Mouse (Mus musculus): ENCODE measurements around the gene Col5a1. TPM values are rescaled to one million over a fixed set of nuclear protein-coding genes. Genes with fewer than 3 reads are reported as not detected.

Col5a1 gene
- total RNA-seq, 1 experiment from 2014 or later = under 0.01 TPM

- ATAC-seq (replicated peaks; ENCODE audit: insufficient number of reproducible peaks, low FRiP score, low TSS enrichment, poor library complexity, severe bottlenecking) = no peak
Observed at GRCm38 (mm10) chr2:27947917-27948316, 61.7 kb downstream of the Col5a1 start.

GRCm38 (mm10) chr2:27953866-27954265 lies 67.6 kb downstream of the Col5a1 start:
- ATAC-seq (replicated peaks; ENCODE audit: insufficient number of reproducible peaks, low FRiP score, low TSS enrichment, poor library complexity, severe bottlenecking) = no peak

GRCm38 (mm10) chr2:27954924-27955323 lies 68.7 kb downstream of the Col5a1 start:
- no peak for ATAC-seq (replicated peaks; ENCODE audit: insufficient number of reproducible peaks, low FRiP score, low TSS enrichment, poor library complexity, severe bottlenecking)

- ATAC-seq (replicated peaks; ENCODE audit: insufficient number of reproducible peaks, low FRiP score, low TSS enrichment, poor library complexity, severe bottlenecking) = no peak
Observed at GRCm38 (mm10) chr2:27956751-27957150, 70.5 kb downstream of the Col5a1 start.

- no peak for ATAC-seq (replicated peaks; ENCODE audit: insufficient number of reproducible peaks, low FRiP score, low TSS enrichment, poor library complexity, severe bottlenecking)
Observed at GRCm38 (mm10) chr2:27957184-27957583, 71.0 kb downstream of the Col5a1 start.

GRCm38 (mm10) chr2:27959275-27959674 lies 73.0 kb downstream of the Col5a1 start:
- ATAC-seq (replicated peaks; ENCODE audit: insufficient number of reproducible peaks, low FRiP score, low TSS enrichment, poor library complexity, severe bottlenecking) = no peak

GRCm38 (mm10) chr2:27961190-27961589 lies 75.0 kb downstream of the Col5a1 start:
- ATAC-seq (replicated peaks; ENCODE audit: insufficient number of reproducible peaks, low FRiP score, low TSS enrichment, poor library complexity, severe bottlenecking) = no peak

- ATAC-seq (replicated peaks; ENCODE audit: insufficient number of reproducible peaks, low FRiP score, low TSS enrichment, poor library complexity, severe bottlenecking) = no peak
Observed at GRCm38 (mm10) chr2:27962406-27962805, 76.2 kb downstream of the Col5a1 start.

- ATAC-seq (replicated peaks; ENCODE audit: insufficient number of reproducible peaks, low FRiP score, low TSS enrichment, poor library complexity, severe bottlenecking) = no peak
Observed at GRCm38 (mm10) chr2:27969158-27969557, 82.9 kb downstream of the Col5a1 start.

GRCm38 (mm10) chr2:27973840-27974239 lies 87.6 kb downstream of the Col5a1 start:
- ATAC-seq (replicated peaks; ENCODE audit: insufficient number of reproducible peaks, low FRiP score, low TSS enrichment, poor library complexity, severe bottlenecking) = no peak

- no peak for ATAC-seq (replicated peaks; ENCODE audit: insufficient number of reproducible peaks, low FRiP score, low TSS enrichment, poor library complexity, severe bottlenecking)
Observed at GRCm38 (mm10) chr2:27975786-27976185, 89.6 kb downstream of the Col5a1 start.

- ATAC-seq (replicated peaks; ENCODE audit: insufficient number of reproducible peaks, low FRiP score, low TSS enrichment, poor library complexity, severe bottlenecking) = no peak
Observed at GRCm38 (mm10) chr2:27976512-27976911, 90.3 kb downstream of the Col5a1 start.

- no peak for ATAC-seq (replicated peaks; ENCODE audit: insufficient number of reproducible peaks, low FRiP score, low TSS enrichment, poor library complexity, severe bottlenecking)
Observed at GRCm38 (mm10) chr2:27981066-27981465, 94.8 kb downstream of the Col5a1 start.

- ATAC-seq (replicated peaks; ENCODE audit: insufficient number of reproducible peaks, low FRiP score, low TSS enrichment, poor library complexity, severe bottlenecking) = no peak
Observed at GRCm38 (mm10) chr2:27981621-27982535, 95.7 kb downstream of the Col5a1 start.

- ATAC-seq (replicated peaks; ENCODE audit: insufficient number of reproducible peaks, low FRiP score, low TSS enrichment, poor library complexity, severe bottlenecking) = no peak
Observed at GRCm38 (mm10) chr2:27983093-27983492, 96.9 kb downstream of the Col5a1 start.

GRCm38 (mm10) chr2:27983884-27984283 lies 97.7 kb downstream of the Col5a1 start:
- no peak for ATAC-seq (replicated peaks; ENCODE audit: insufficient number of reproducible peaks, low FRiP score, low TSS enrichment, poor library complexity, severe bottlenecking)

- no peak for ATAC-seq (replicated peaks; ENCODE audit: insufficient number of reproducible peaks, low FRiP score, low TSS enrichment, poor library complexity, severe bottlenecking)
Observed at GRCm38 (mm10) chr2:27986751-27987150, 100.5 kb downstream of the Col5a1 start.

GRCm38 (mm10) chr2:27990430-27991211 lies 104.4 kb downstream of the Col5a1 start:
- no peak for ATAC-seq (replicated peaks; ENCODE audit: insufficient number of reproducible peaks, low FRiP score, low TSS enrichment, poor library complexity, severe bottlenecking)

GRCm38 (mm10) chr2:27993416-27993815 lies 107.2 kb downstream of the Col5a1 start:
- ATAC-seq (replicated peaks; ENCODE audit: insufficient number of reproducible peaks, low FRiP score, low TSS enrichment, poor library complexity, severe bottlenecking) = no peak

Data from monocyte, adult 5-6 weeks (primary cell).